Mouse (Mus musculus) heart, postnatal 0 days (tissue): ENCODE measurements around the gene Madcam1.

Experiments
- CTCF ChIP-seq: IDR thresholded peaks from 2 replicates; pipeline ENCODE4 v1.5.1; 2016; ENCODE audit warnings: antibody characterized with exemption, control low read depth, low read depth
- EP300 ChIP-seq: IDR thresholded peaks from 2 replicates; pipeline ENCODE4 v1.6.1; 2016; ENCODE audit warnings: antibody characterized with exemption, low read depth

DNA sequence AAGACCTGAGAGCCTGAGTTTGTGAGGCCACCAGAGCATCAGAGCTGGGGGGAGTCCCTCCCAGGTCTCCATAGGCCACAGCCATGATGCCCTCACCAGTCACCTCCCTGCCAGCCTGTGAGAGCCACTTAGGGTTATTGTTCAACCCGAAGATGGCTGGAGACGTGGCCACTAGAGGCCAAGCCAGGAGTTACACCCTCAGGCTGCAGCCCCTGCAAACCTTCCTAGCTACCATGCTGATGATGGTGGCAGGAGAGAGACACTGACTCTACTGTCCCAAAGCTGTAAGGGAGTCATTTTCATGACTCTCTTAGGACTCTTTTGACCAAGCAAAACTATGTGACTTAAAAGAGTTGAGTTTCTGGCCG lies 7.7 kb downstream of the Madcam1 start:
- TF ChIP-seq CTCF = no peak
- TF ChIP-seq EP300 = no peak
